Mouse (Mus musculus) CH12.LX (cell line): ENCODE results near the gene Tmem169. TPM values are rescaled to one million over a fixed set of nuclear protein-coding genes. Genes with fewer than 3 reads are reported as not detected.
A peak's percentile ranks its signal among the peaks of the same experiment; 100 is the strongest.
"Not testable (repeated sequence)": the region's sequence is repeated elsewhere in the genome, so short reads cannot be mapped to it uniquely, and the experiment has no call there.

Experiments used
- DNase-seq: peaks from one replicate; pipeline ENCODE4 v3.0.0-alpha.2; 2013; ENCODE audit errors: extremely low read depth
- H3K27ac ChIP-seq: 2 replicates; pipeline ENCODE4 v1.5.1; 2012; ENCODE audit warnings: low read depth, mild to moderate bottlenecking, control low read depth, moderate library complexity; ENCODE audit not compliant: insufficient read depth
- H3K27me3 ChIP-seq: replicated peaks from 2 replicates; pipeline ENCODE3; 2012; ENCODE audit warnings: inconsistent platforms
- H3K36me3 ChIP-seq, 2 experiments: replicated peaks in 1 of 2; 2 replicates each; pipeline versions ENCODE3 to v1.6.1; 2012; ENCODE audit warnings: inconsistent platforms in 1 of 2, low read length in 1 of 2, mild to moderate bottlenecking in 1 of 2, mixed read lengths in 1 of 2, moderate library complexity in 1 of 2; ENCODE audit not compliant: control insufficient read depth in 1 of 2, insufficient read depth in 1 of 2
- H3K4me1 ChIP-seq, 2 experiments: 2 replicates each; pipeline ENCODE4 v1.6.1; 2012; ENCODE audit warnings: inconsistent platforms in 1 of 2, moderate library complexity in 1 of 2; ENCODE audit not compliant: insufficient read depth in 2 of 2, control insufficient read depth in 1 of 2
- H3K4me2 ChIP-seq: 2 replicates; pipeline ENCODE4 v1.6.1; 2012; ENCODE audit warnings: low read depth, mild to moderate bottlenecking, control low read depth; ENCODE audit not compliant: poor library complexity, insufficient read depth, severe bottlenecking
- H3K4me3 ChIP-seq, 3 experiments: fragments of 150-350 bp in 1 of 3; sonication (generic) in 1 of 3; replicated peaks in 1 of 3; 2 replicates each; pipeline versions ENCODE3 to v1.5.1; 2011 to 2012; ENCODE audit warnings: low read depth in 2 of 3, low read length in 2 of 3, mild to moderate bottlenecking in 2 of 3, moderate library complexity in 2 of 3, control low read depth in 1 of 3, improper control_type of control experiment in 1 of 3, inconsistent platforms in 1 of 3, mixed read lengths in 1 of 3; ENCODE audit not compliant: poor library complexity in 1 of 3
- H3K79me2 ChIP-seq: replicated peaks from 2 replicates; pipeline ENCODE4 v1.6.1; 2012; ENCODE audit warnings: mild to moderate bottlenecking, moderate library complexity; ENCODE audit not compliant: control insufficient read depth, poor library complexity, insufficient read depth, severe bottlenecking; ENCODE audit errors: extremely low read depth
- H3K9ac ChIP-seq: 2 replicates; pipeline ENCODE4 v1.6.1; 2012; ENCODE audit warnings: low read depth, mild to moderate bottlenecking, control low read depth, moderate library complexity; ENCODE audit not compliant: insufficient read depth
- H3K9me3 ChIP-seq: replicated peaks from 2 replicates; pipeline ENCODE3; 2012; ENCODE audit warnings: low read length, inconsistent platforms, mixed read lengths
- BHLHE40 ChIP-seq: IDR thresholded peaks from 2 replicates; pipeline ENCODE4 v1.6.1; 2011; ENCODE audit warnings: mild to moderate bottlenecking, low read depth, low read length, improper control_type of control experiment
- CHD1 ChIP-seq: IDR thresholded peaks from 2 replicates; pipeline ENCODE4 v1.6.1; 2012; ENCODE audit warnings: low read depth, low read length, improper control_type of control experiment, inconsistent platforms
- CHD2 ChIP-seq: IDR thresholded peaks from 2 replicates; pipeline ENCODE4 v1.6.1; 2011; ENCODE audit warnings: low read length, improper control_type of control experiment
- CTCF ChIP-seq, 2 experiments: IDR thresholded peaks in 1 of 2; conservative IDR thresholded peaks in 1 of 2; 2 replicates each; pipeline ENCODE4 v1.5.1; 2011 to 2012; ENCODE audit warnings: low read depth in 2 of 2, low read length in 2 of 2, improper control_type of control experiment in 1 of 2, inconsistent platforms in 1 of 2, mild to moderate bottlenecking in 1 of 2, moderate library complexity in 1 of 2
- E2F4 ChIP-seq: IDR thresholded peaks from 2 replicates; pipeline ENCODE4 v1.6.1; 2011; ENCODE audit warnings: low read depth, low read length, improper control_type of control experiment; ENCODE audit not compliant: insufficient replicate concordance
- ELF1 ChIP-seq: IDR thresholded peaks from 2 replicates; pipeline ENCODE4 v1.6.1; 2014; ENCODE audit warnings: low read depth, mild to moderate bottlenecking, inconsistent platforms, low read length, improper control_type of control experiment
- EP300 ChIP-seq: IDR thresholded peaks from 2 replicates; pipeline ENCODE4 v1.6.1; 2011; ENCODE audit warnings: low read length, improper control_type of control experiment
- ETS1 ChIP-seq: conservative IDR thresholded peaks from 2 replicates; pipeline ENCODE4 v1.6.1; 2012; ENCODE audit warnings: low read depth, mild to moderate bottlenecking, inconsistent platforms, low read length, improper control_type of control experiment, moderate library complexity
- GABPA ChIP-seq: IDR thresholded peaks from 2 replicates; pipeline ENCODE4 v1.6.1; 2012; ENCODE audit warnings: low read depth, low read length, improper control_type of control experiment, inconsistent platforms; ENCODE audit not compliant: insufficient replicate concordance
- HCFC1 ChIP-seq: IDR thresholded peaks from 2 replicates; pipeline ENCODE4 v1.6.1; 2012; ENCODE audit warnings: low read depth, mild to moderate bottlenecking, inconsistent platforms, low read length, improper control_type of control experiment
- IRF4 ChIP-seq: IDR thresholded peaks from 2 replicates; pipeline ENCODE4 v1.6.1; 2014; ENCODE audit warnings: low read depth, mild to moderate bottlenecking, inconsistent platforms, low read length, improper control_type of control experiment
- JUN ChIP-seq: IDR thresholded peaks from 2 replicates; pipeline ENCODE4 v1.6.1; 2011; ENCODE audit warnings: low read depth, mild to moderate bottlenecking, low read length, improper control_type of control experiment, moderate library complexity; ENCODE audit not compliant: insufficient read depth
- JUND ChIP-seq: conservative IDR thresholded peaks from 2 replicates; pipeline ENCODE4 v1.6.1; 2011; ENCODE audit warnings: low read depth, low read length, improper control_type of control experiment
- KAT2A ChIP-seq: IDR thresholded peaks from 2 replicates; pipeline ENCODE4 v1.6.1; 2012; ENCODE audit warnings: low read length, improper control_type of control experiment, inconsistent platforms; ENCODE audit not compliant: insufficient replicate concordance
- MAFK ChIP-seq: IDR thresholded peaks from 2 replicates; pipeline ENCODE4 v1.6.1; 2011; ENCODE audit warnings: low read length, improper control_type of control experiment; ENCODE audit not compliant: insufficient replicate concordance
- MAX ChIP-seq: IDR thresholded peaks from 2 replicates; pipeline ENCODE4 v1.6.1; 2011; ENCODE audit warnings: low read length, improper control_type of control experiment
- MAZ ChIP-seq: IDR thresholded peaks from 2 replicates; pipeline ENCODE4 v1.6.1; 2012; ENCODE audit warnings: low read depth, mild to moderate bottlenecking, inconsistent platforms, low read length, improper control_type of control experiment, moderate library complexity
- MEF2A ChIP-seq: IDR thresholded peaks from 2 replicates; pipeline ENCODE4 v1.6.1; 2014; ENCODE audit warnings: low read depth, mild to moderate bottlenecking, inconsistent platforms, low read length, improper control_type of control experiment, borderline replicate concordance
- MXI1 ChIP-seq: IDR thresholded peaks from 2 replicates; pipeline ENCODE4 v1.6.1; 2011; ENCODE audit warnings: mild to moderate bottlenecking, low read depth, low read length, improper control_type of control experiment
- MYC ChIP-seq: IDR thresholded peaks from 2 replicates; pipeline ENCODE4 v1.6.1; 2011; ENCODE audit warnings: low read depth, mild to moderate bottlenecking, improper control_type of control experiment, low read length
- NELFE ChIP-seq: IDR thresholded peaks from 2 replicates; pipeline ENCODE4 v1.6.1; 2011; ENCODE audit warnings: low read depth, low read length, improper control_type of control experiment
- NRF1 ChIP-seq: IDR thresholded peaks from 2 replicates; pipeline ENCODE4 v1.6.1; 2014; ENCODE audit warnings: low read depth, mild to moderate bottlenecking, inconsistent platforms, low read length, improper control_type of control experiment, moderate library complexity
- PAX5 ChIP-seq: IDR thresholded peaks from 2 replicates; pipeline ENCODE4 v1.6.1; 2012; ENCODE audit warnings: low read length, inconsistent platforms, mixed read lengths
- POLR2A ChIP-seq: IDR thresholded peaks from 2 replicates; pipeline ENCODE4 v1.6.1; 2011; ENCODE audit warnings: low read depth, mild to moderate bottlenecking, improper control_type of control experiment, low read length
- POLR2AphosphoS2 ChIP-seq: IDR thresholded peaks from 2 replicates; pipeline ENCODE4 v1.6.1; 2011; ENCODE audit warnings: low read depth, low read length, improper control_type of control experiment
- RAD21 ChIP-seq: IDR thresholded peaks from 2 replicates; pipeline ENCODE4 v1.6.1; 2011; ENCODE audit warnings: low read depth, mild to moderate bottlenecking, low read length, improper control_type of control experiment, moderate library complexity
- RCOR1 ChIP-seq: conservative IDR thresholded peaks from 2 replicates; pipeline ENCODE4 v1.6.1; 2012; ENCODE audit warnings: low read depth, mild to moderate bottlenecking, inconsistent platforms, low read length, improper control_type of control experiment
- SIN3A ChIP-seq: IDR thresholded peaks from 2 replicates; pipeline ENCODE4 v1.6.1; 2012; ENCODE audit warnings: low read length, improper control_type of control experiment, inconsistent platforms
- SMC3 ChIP-seq: IDR thresholded peaks from 2 replicates; pipeline ENCODE4 v1.6.1; 2011; ENCODE audit warnings: low read depth, low read length, improper control_type of control experiment
- TBP ChIP-seq: conservative IDR thresholded peaks from 2 replicates; pipeline ENCODE4 v1.6.1; 2011; ENCODE audit warnings: low read depth, low read length, improper control_type of control experiment
- TCF12 ChIP-seq: IDR thresholded peaks from 2 replicates; pipeline ENCODE4 v1.6.1; 2014; ENCODE audit warnings: low read depth, mild to moderate bottlenecking, inconsistent platforms, low read length, improper control_type of control experiment
- UBTF ChIP-seq: IDR thresholded peaks from 2 replicates; pipeline ENCODE4 v1.6.1; 2012; ENCODE audit warnings: low read depth, mild to moderate bottlenecking, inconsistent platforms, low read length, improper control_type of control experiment, moderate library complexity
- USF1 ChIP-seq: IDR thresholded peaks from 2 replicates; pipeline ENCODE4 v1.6.1; 2014; ENCODE audit warnings: low read depth, mild to moderate bottlenecking, inconsistent platforms, low read length, improper control_type of control experiment
- USF2 ChIP-seq: conservative IDR thresholded peaks from 2 replicates; pipeline ENCODE4 v1.6.1; 2011; ENCODE audit warnings: low read depth, low read length, improper control_type of control experiment
- ZC3H11A ChIP-seq: IDR thresholded peaks from 2 replicates; pipeline ENCODE4 v1.6.1; 2012; ENCODE audit warnings: low read depth, mild to moderate bottlenecking, inconsistent platforms, low read length, improper control_type of control experiment
- ZKSCAN1 ChIP-seq: IDR thresholded peaks from 2 replicates; pipeline ENCODE4 v1.6.1; 2012; ENCODE audit warnings: low read depth, inconsistent platforms, low read length, improper control_type of control experiment, borderline replicate concordance
- ZMIZ1 ChIP-seq: IDR thresholded peaks from 2 replicates; pipeline ENCODE4 v1.6.1; 2012; ENCODE audit warnings: low read depth, mild to moderate bottlenecking, inconsistent platforms, low read length, improper control_type of control experiment
- ZNF384 ChIP-seq: IDR thresholded peaks from 2 replicates; pipeline ENCODE4 v1.6.1; 2012; ENCODE audit warnings: low read depth, low read length, improper control_type of control experiment, inconsistent platforms
- dilution Hi-C: fragments of 300-500 bp; cut with MboI; formaldehyde crosslinking; loops from 2 replicates; pipeline ENCODE4 v1.14.3; 2020; ENCODE audit warnings: low sequenced_read_pairs; ENCODE audit not compliant: extremely low pct_unique_long_range_greater_than_20kb, extremely low pct_ligation_motif_present
- in situ Hi-C: fragments of 300-500 bp; cut with MboI; formaldehyde crosslinking; loops from 3 replicates; pipeline ENCODE4 v1.14.3; 2019; ENCODE audit warnings: low sequenced_read_pairs, low pct_ligation_motif_present, low pct_unique_long_range_greater_than_20kb, mixed read lengths
- polyA plus RNA-seq: library from polyadenylated mRNA; unstranded; fragments of >175 nt; gene quantifications from 2 replicates; pipeline ENCODE4 v1.2.1, GENCODE M21; 2012; ENCODE audit warnings: low read depth; ENCODE audit not compliant: insufficient read length
- total RNA-seq, 2 experiments: library from RNA; depleted of rRNA; stranded (reverse); fragments of 300-350 nt in 1 of 2; fragments of >200 nt in 1 of 2; gene quantifications; 2 replicates each; pipeline ENCODE4 v1.2.3; 2012 to 2014

Gene Tmem169
- total RNA-seq (2012; rRNA removed) (0.04 and 0.17 TPM in 2 replicates), total RNA-seq (2014; rRNA removed) (0.26 TPM in 1 of 2 replicates, not detected in the other), polyA plus RNA-seq (not detected in 2 replicates)

GRCm38 (mm10) chr1:72283992-72284485 is at the start of gene Tmem169, which contains the start of gene Pecr:
Gene Tmem169 (plus strand): TSS chr1:72284369.
Gene Pecr (minus strand): TSS chr1:72284314.
- in situ Hi-C loops = no loop called here
- Histone ChIP-seq H3K4me3 (peak within 1 kb of the TSS; percentile 62 to 79 (median 64)), H3K27ac (no peak within 1 kb of the TSS)

DNA sequence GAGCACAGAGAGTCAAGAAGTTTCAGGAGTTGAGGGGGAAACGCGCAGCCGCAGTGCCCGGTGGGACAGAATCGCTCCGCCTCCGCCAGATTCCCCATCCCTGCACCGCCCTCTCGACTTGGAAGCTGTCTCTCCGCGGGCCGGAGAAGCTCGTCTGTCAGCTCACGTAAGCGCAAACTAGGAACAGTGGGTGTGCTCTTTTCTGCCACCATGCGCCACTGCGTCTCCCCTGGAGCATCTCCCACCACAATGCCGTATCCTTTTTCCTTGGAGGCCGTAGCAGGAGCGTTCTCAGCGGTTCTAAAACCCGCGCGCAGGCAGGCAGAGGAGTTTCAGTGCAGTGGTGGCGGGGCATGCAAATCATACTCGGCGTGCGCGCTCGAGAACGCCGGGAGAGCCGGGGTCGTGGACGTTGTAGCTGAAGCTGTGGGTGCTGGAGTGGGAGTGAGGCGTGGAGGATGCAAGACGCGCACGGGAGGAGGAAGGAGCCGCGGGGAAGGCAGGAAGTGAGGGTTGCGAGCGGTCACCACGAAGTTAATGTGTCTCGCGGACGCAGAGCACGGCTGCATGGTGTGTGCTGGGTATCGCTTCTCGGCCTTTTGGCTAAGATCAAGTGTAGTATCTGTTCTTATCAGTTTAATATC is 47.7 kb upstream of the Tmem169 start:
- H3K4me1 ChIP-seq = peaks cover 12 to 39% of the 10 kb centered on the region in 2 experiments
- H3K4me3 ChIP-seq = peak overlapping the region; percentile 56 to 68 (median 67)
- dilution Hi-C loops, H3K79me2 ChIP-seq, H3K9me3 ChIP-seq, in situ Hi-C loops, H3K36me3 ChIP-seq: not testable (repeated sequence)
- peak; percentile 55 for DNase-seq
- H3K4me2 ChIP-seq = peak overlapping the region; percentile 26
- H3K9ac ChIP-seq = peak overlapping the region; percentile 37
- peaks cover 18% of the 10 kb centered on the region for H3K27me3 ChIP-seq
- H3K27ac ChIP-seq = peak overlapping the region; percentile 39
- 0 out of 2 replicates have a peak, but pooled peaks have one; percentile 18 for TF ChIP-seq HCFC1
- TF ChIP-seq UBTF = 0 out of 2 replicates have a peak, but pooled peaks have one; percentile 42
- peak; percentile 59; the same call in 1 of the 2 replicates for TF ChIP-seq NELFE
- peak; percentile 79 for TF ChIP-seq NRF1
- TF ChIP-seq MAZ = peak; percentile 76; the same call in 1 of the 2 replicates
- TF ChIP-seq MXI1 = peak; percentile 66; the same call in 1 of the 2 replicates
- TF ChIP-seq TBP = peak; percentile 74; the same call in 1 of the 2 replicates
- peak; percentile 22; the same call in 1 of the 2 replicates for TF ChIP-seq BHLHE40
- peak; percentile 65 for TF ChIP-seq POLR2A
- 0 out of 2 replicates have a peak, but pooled peaks have one; percentile 55 for TF ChIP-seq E2F4
- TF ChIP-seq SIN3A = peak; percentile 70; the same call in 1 of the 2 replicates
- peak; percentile 22; the same call in 1 of the 2 replicates for TF ChIP-seq MAFK
- TF ChIP-seq RCOR1 = peak; percentile 74; the same call in 1 of the 2 replicates
- peak; percentile 6; the same call in 1 of the 2 replicates for TF ChIP-seq MAX

More at GRCm38 (mm10) chr1:72283992-72284485, at the start of gene Tmem169, which contains the start of gene Pecr:
- Histone ChIP-seq H3K79me2 (no peaks in the 10 kb centered on the region; the same call in 1 of the 2 replicates), H3K4me1 (peaks cover 2 to 15% of the 10 kb centered on the region in 2 experiments; a peak in 2 of 4 replicates), H3K27me3 (peaks cover 19% of the 10 kb centered on the region)
- DNase-seq = peak; percentile 90
- dilution Hi-C loops = no loop called here
- TF ChIP-seq MAX (peak; percentile 99), HCFC1 (no peak), MYC (peak; percentile 95), ZKSCAN1 (no peak), SIN3A (0 out of 2 replicates have a peak, but pooled peaks have one; percentile 47), MXI1 (peak; percentile 98), CTCF (conservative IDR thresholded peaks at IDR 0.05 in 1 of 2, IDR thresholded peaks at IDR 0.05 in 1 of 2; ENCODE audit: low read depth in 2 of 2, low read length in 2 of 2) (no peak), KAT2A (no peak), USF1 (peak; percentile 83), JUND (no peak), POLR2A (peak; percentile 92), MEF2A (peak; percentile 35; the same call in 1 of the 2 replicates), NELFE (peak; percentile 78), ELF1 (no peak), RAD21 (no peak), ZMIZ1 (peak; percentile 72; the same call in 1 of the 2 replicates), EP300 (no peak), ZNF384 (no peak), GABPA (no peak), SMC3 (no peak), MAFK (no peak), PAX5 (no peak), UBTF (no peak), RCOR1 (no peak), USF2 (peak; percentile 76), ZC3H11A (no peak), NRF1 (peak; percentile 36; the same call in 1 of the 2 replicates), BHLHE40 (no peak), E2F4 (no peak), MAZ (no peak), IRF4 (0 out of 2 replicates have a peak, but pooled peaks have one; percentile 9), JUN (no peak), CHD2 (no peak), ETS1 (no peak), POLR2AphosphoS2 (no peak), TCF12 (peak; percentile 43; the same call in 1 of the 2 replicates), CHD1 (no peak), TBP (peak; percentile 92)
- TF ChIP-seq, all 38 proteins: peak for 14
- Histone ChIP-seq H3K4me2 (peak within 1 kb of the TSS; percentile 55), H3K9me3 (no peaks in the 10 kb centered on the region), H3K9ac (peak within 1 kb of the TSS; percentile 57), H3K36me3 (peaks cover 0 to 2% of the 10 kb centered on the region in 2 experiments)
